Comparison of ENCODE assay signal across 12 mouse cellular contexts in genomic region chr6:54554341-54555110, GRCm38 (mm10). TPM values are rescaled to one million over a fixed set of nuclear protein-coding genes. Genes with fewer than 3 reads are reported as not detected.
DNase-seq lines count a peak whose midpoint lies in the region; ATAC-seq lines count a peak whose summit lies in the region.
"Had no signal": no experiment of that assay in that cellular context is flagged by ENCODE, and none has a peak within 500 bp of the region (broad histone marks: within the 10 kb centered on the region; RNA-seq: fewer than 3 reads in every experiment).

No protein-coding gene starts in this region.

- 0 out of 2 replicates have a peak overlapping the region, but pooled peaks have one; percentile 30 for H3K27ac ChIP-seq in heart, embryonic 15.5 days
- peak overlapping the region; percentile 88 for H3K27ac ChIP-seq in hindbrain, embryonic 10.5 days
- H3K27ac ChIP-seq in midbrain, embryonic 16.5 days (ENCODE audit: low read length): peak overlapping the region; percentile 66
- H3K27ac ChIP-seq: intestine, embryonic 15.5 days had no signal

- no peak overlapping the region for H3K4me3 ChIP-seq in heart, embryonic 15.5 days
- H3K4me3 ChIP-seq in hindbrain, embryonic 10.5 days: no peak overlapping the region
- H3K4me3 ChIP-seq in midbrain, embryonic 16.5 days (ENCODE audit: low read depth, low read length): no peak overlapping the region
- H3K4me3 ChIP-seq: intestine, embryonic 15.5 days had no signal

- H3K9me3 ChIP-seq in heart, embryonic 15.5 days (replicated peaks): no peaks in the 10 kb centered on the region
- H3K9me3 ChIP-seq in hindbrain, embryonic 10.5 days: no peaks in the 10 kb centered on the region
- H3K9me3 ChIP-seq in midbrain, embryonic 16.5 days (replicated peaks; ENCODE audit: control insufficient read depth, low read length, poor library complexity, severe bottlenecking): no peaks in the 10 kb centered on the region
- H3K9me3 ChIP-seq: intestine, embryonic 15.5 days had no signal

- no peak for DNase-seq in heart, adult 9 months (ENCODE audit: low spot score in 2 of 2)
- DNase-seq in embryo, embryonic 11.5 days (ENCODE audit: low read depth, low spot score): peak; percentile 50
- peak; percentile 87 for DNase-seq in hindbrain, embryonic 10.5 days (ENCODE audit: low spot score)
- DNase-seq in thymus, postnatal 10 days (ENCODE audit: low spot score in 2 of 2): no peak
- DNase-seq in thymus, adult 18-20 months: no peak
- DNase-seq in kidney, adult 8-10 months: no peak
- DNase-seq: adrenal gland, adult 2 months had no signal

- peaks cover 17% of the 10 kb centered on the region for H3K4me1 ChIP-seq in heart, embryonic 15.5 days (replicated peaks)
- peaks cover 74% of the 10 kb centered on the region for H3K4me1 ChIP-seq in hindbrain, embryonic 10.5 days (replicated peaks)
- H3K4me1 ChIP-seq in midbrain, embryonic 16.5 days (ENCODE audit: control insufficient read depth, insufficient read depth, low read length): peaks cover 33% of the 10 kb centered on the region
- H3K4me1 ChIP-seq: intestine, embryonic 15.5 days had no signal

- no peak; the same call in 1 of the 2 replicates for ATAC-seq in heart, embryonic 15.5 days (replicated peaks; ENCODE audit: insufficient number of reproducible peaks, insufficient read depth, low FRiP score, low read depth)
- ATAC-seq in midbrain, embryonic 16.5 days: peak; percentile 84
- ATAC-seq: intestine, embryonic 15.5 days had no signal

- H3K4me2 ChIP-seq in heart, embryonic 15.5 days: no peak overlapping the region
- H3K4me2 ChIP-seq in midbrain, embryonic 16.5 days (ENCODE audit: low read length): 0 out of 2 replicates have a peak overlapping the region, but pooled peaks have one; percentile 1
- H3K4me2 ChIP-seq: intestine, embryonic 15.5 days had no signal

- no peaks in the 10 kb centered on the region for H3K36me3 ChIP-seq in heart, embryonic 15.5 days
- H3K36me3 ChIP-seq in hindbrain, embryonic 10.5 days: no peaks in the 10 kb centered on the region
- no peaks in the 10 kb centered on the region for H3K36me3 ChIP-seq in midbrain, embryonic 16.5 days (ENCODE audit: control insufficient read depth, insufficient read depth, low read length)
- H3K36me3 ChIP-seq: intestine, embryonic 15.5 days had no signal

- no peaks in the 10 kb centered on the region for H3K27me3 ChIP-seq in heart, embryonic 15.5 days
- no peaks in the 10 kb centered on the region for H3K27me3 ChIP-seq in hindbrain, embryonic 10.5 days (ENCODE audit: insufficient read depth, poor library complexity, severe bottlenecking)
- H3K27me3 ChIP-seq in midbrain, embryonic 16.5 days (ENCODE audit: control insufficient read depth, insufficient read depth, low read depth, low read length): no peaks in the 10 kb centered on the region
- H3K27me3 ChIP-seq: CH12.LX; intestine, embryonic 15.5 days had no signal

- H3K9ac ChIP-seq in heart, embryonic 15.5 days: no peak overlapping the region
- no peak overlapping the region for H3K9ac ChIP-seq in midbrain, embryonic 16.5 days (ENCODE audit: low read depth, low read length)
- H3K9ac ChIP-seq: intestine, embryonic 15.5 days had no signal

- WGBS in heart, embryonic 15.5 days: 48% methylated on average over 8 of the region's 8 CpGs
- 16% methylated on average over 8 of the region's 8 CpGs for WGBS in hindbrain, embryonic 10.5 days
- 8% methylated on average over 8 of the region's 8 CpGs for WGBS in midbrain, embryonic 16.5 days

RNA-seq across cellular contexts. Expression of gene Scrn1, which starts 11.8 kb away (rescaled TPM):
- polyA plus RNA-seq in heart, embryonic 15.5 days (2015; fragmentation: Nextera tagmentation; extraction: Ambion mirVana): 7.1 and 7.6 TPM in 2 replicates
- polyA plus RNA-seq in hindbrain, embryonic 10.5 days (2016; fragmentation: Nextera tagmentation; extraction: Ambion mirVana): 42.9 and 60.0 TPM in 2 replicates
- 125 and 130 TPM in 2 replicates for polyA plus RNA-seq in midbrain, embryonic 16.5 days (2015; fragmentation: Nextera tagmentation; extraction: Ambion mirVana)
- polyA plus RNA-seq: liver, adult 2 months had no signal

RNA-seq across cellular contexts. Expression of gene Plekha8, which starts 40.4 kb away (rescaled TPM):
- polyA plus RNA-seq in heart, embryonic 15.5 days (2015; fragmentation: Nextera tagmentation; extraction: Ambion mirVana): 4.9 and 5.1 TPM in 2 replicates
- polyA plus RNA-seq in hindbrain, embryonic 10.5 days (2016; fragmentation: Nextera tagmentation; extraction: Ambion mirVana): 13.8 and 17.4 TPM in 2 replicates
- polyA plus RNA-seq in midbrain, embryonic 16.5 days (2015; fragmentation: Nextera tagmentation; extraction: Ambion mirVana): 8.3 and 9.5 TPM in 2 replicates

RNA-seq across cellular contexts. Expression of gene Fkbp14, which starts 42.6 kb away (rescaled TPM):
- polyA plus RNA-seq in heart, embryonic 15.5 days (2015; fragmentation: Nextera tagmentation; extraction: Ambion mirVana): 22.2 and 26.4 TPM in 2 replicates
- polyA plus RNA-seq in hindbrain, embryonic 10.5 days (2016; fragmentation: Nextera tagmentation; extraction: Ambion mirVana): 9.3 and 12.4 TPM in 2 replicates
- polyA plus RNA-seq in midbrain, embryonic 16.5 days (2015; fragmentation: Nextera tagmentation; extraction: Ambion mirVana): 7.1 and 8.1 TPM in 2 replicates

Comparison
In these comparisons a context has a peak if more than half of its experiments do, and no peak if none do; other contexts are left out.
1. H3K27ac ChIP-seq: peak in every context shown above with its lines; median percentile 88 in hindbrain, embryonic 10.5 days; 66 in midbrain, embryonic 16.5 days; 30 in heart, embryonic 15.5 days.
2. DNase-seq: peak in embryo, embryonic 11.5 days (single experiment) and hindbrain, embryonic 10.5 days (single experiment); none in heart, adult 9 months (0 of 2), thymus, postnatal 10 days (0 of 2), thymus, adult 18-20 months (0 of 2) and kidney, adult 8-10 months (0 of 2).